Mouse (Mus musculus): ENCODE data around the gene Sox13. TPM values are rescaled to one million over a fixed set of nuclear protein-coding genes. Genes with fewer than 3 reads are reported as not detected.

Gene Sox13
- total RNA-seq, 2 experiments from 2014 or later = 7.5 to 9.4 TPM

GRCm38 (mm10) chr1:133380347-133381065, 43.7 kb downstream of the Sox13 start:
- intact Hi-C loops (cut with DNase I) = loop anchor here (1.0 to 5.0 kb wide), 2 partner anchors 207 to 230 kb away; partner anchors contain the start of gene Snrpe
- DNase-seq (ENCODE audit: extremely low spot score in 1 of 2, low spot score in 2 of 2) = no peak

- intact Hi-C loops (cut with DNase I) = loop anchor here (5.0 kb wide), 1 partner anchor 207 kb away; no protein-coding TSS in a partner anchor
- no peak for DNase-seq (ENCODE audit: extremely low spot score in 1 of 2, low spot score in 2 of 2)
Observed at GRCm38 (mm10) chr1:133379986-133380320, 44.2 kb downstream of the Sox13 start.

- peak in 1 of 2 experiments; percentile 24 for DNase-seq (ENCODE audit: extremely low spot score in 1 of 2, low spot score in 2 of 2)
- intact Hi-C loops (cut with DNase I) = no loop called here
Observed at GRCm38 (mm10) chr1:133379254-133379985, 44.8 kb downstream of the Sox13 start.

- no peak for DNase-seq (ENCODE audit: extremely low spot score in 1 of 2, low spot score in 2 of 2)
- intact Hi-C loops (cut with DNase I) = no loop called here
Observed at GRCm38 (mm10) chr1:133377547-133377946, 46.6 kb downstream of the Sox13 start.

- intact Hi-C loops (cut with DNase I) = no loop called here
- no peak for DNase-seq (ENCODE audit: extremely low spot score in 1 of 2, low spot score in 2 of 2)
Observed at GRCm38 (mm10) chr1:133375696-133376346, 48.4 kb downstream of the Sox13 start.

- intact Hi-C loops (cut with DNase I) = no loop called here
- no peak for DNase-seq (ENCODE audit: extremely low spot score in 1 of 2, low spot score in 2 of 2)
Observed at GRCm38 (mm10) chr1:133372113-133372512, 52.1 kb downstream of the Sox13 start.

GRCm38 (mm10) chr1:133371431-133371830, 52.7 kb downstream of the Sox13 start:
- no peak for DNase-seq (ENCODE audit: extremely low spot score in 1 of 2, low spot score in 2 of 2)
- intact Hi-C loops (cut with DNase I) = no loop called here

GRCm38 (mm10) chr1:133370352-133370751, 53.8 kb downstream of the Sox13 start:
- no peak for DNase-seq (ENCODE audit: extremely low spot score in 1 of 2, low spot score in 2 of 2)
- intact Hi-C loops (cut with DNase I) = no loop called here

- intact Hi-C loops (cut with DNase I) = no loop called here
- no peak for DNase-seq (ENCODE audit: extremely low spot score in 1 of 2, low spot score in 2 of 2)
Observed at GRCm38 (mm10) chr1:133368644-133369043, 55.5 kb downstream of the Sox13 start.

GRCm38 (mm10) chr1:133367606-133368488, 56.3 kb downstream of the Sox13 start:
- intact Hi-C loops (cut with DNase I) = no loop called here
- peak; percentile 24 to 76 for DNase-seq (ENCODE audit: extremely low spot score in 1 of 2, low spot score in 2 of 2)

GRCm38 (mm10) chr1:133366951-133367605, 57.1 kb downstream of the Sox13 start:
- intact Hi-C loops (cut with DNase I) = no loop called here
- DNase-seq (ENCODE audit: extremely low spot score in 1 of 2, low spot score in 2 of 2) = no peak

- intact Hi-C loops (cut with DNase I) = no loop called here
- DNase-seq (ENCODE audit: extremely low spot score in 1 of 2, low spot score in 2 of 2) = no peak
Observed at GRCm38 (mm10) chr1:133364890-133365289, 59.3 kb downstream of the Sox13 start.

GRCm38 (mm10) chr1:133364022-133364630, 60.1 kb downstream of the Sox13 start:
- intact Hi-C loops (cut with DNase I) = no loop called here
- DNase-seq (ENCODE audit: extremely low spot score in 1 of 2, low spot score in 2 of 2) = no peak

GRCm38 (mm10) chr1:133363276-133364021, 60.7 kb downstream of the Sox13 start, which contains the start of gene Etnk2:
TSS of gene Etnk2 (plus strand) at chr1:133363572.
- intact Hi-C loops (cut with DNase I) = no loop called here
- DNase-seq (ENCODE audit: extremely low spot score in 1 of 2, low spot score in 2 of 2) = peak; percentile 54 to 86

GRCm38 (mm10) chr1:133362103-133362502, 62.1 kb downstream of the Sox13 start:
- DNase-seq (ENCODE audit: extremely low spot score in 1 of 2, low spot score in 2 of 2) = no peak
- intact Hi-C loops (cut with DNase I) = no loop called here

GRCm38 (mm10) chr1:133361006-133361405, 63.2 kb downstream of the Sox13 start:
- no peak for DNase-seq (ENCODE audit: extremely low spot score in 1 of 2, low spot score in 2 of 2)
- intact Hi-C loops (cut with DNase I) = no loop called here

- intact Hi-C loops (cut with DNase I) = no loop called here
- DNase-seq (ENCODE audit: extremely low spot score in 1 of 2, low spot score in 2 of 2) = peak in 1 of 2 experiments; percentile 17
Observed at GRCm38 (mm10) chr1:133356330-133356729, 67.8 kb downstream of the Sox13 start.
